Mouse (Mus musculus) erythroblast, embryonic 14.5 days (primary cell): ENCODE measurements around the gene Slc4a3.

Source experiments
- GATA1 ChIP-seq: IDR thresholded peaks from 2 replicates; pipeline ENCODE4 v1.6.1; 2012; ENCODE audit warnings: low read length, inconsistent platforms, mixed read lengths
- TAL1 ChIP-seq: IDR thresholded peaks from 3 replicates; pipeline ENCODE4 v1.6.1; 2012; ENCODE audit warnings: low read length, inconsistent platforms, mixed read lengths

GRCm38 (mm10) chr1:75498897-75499296, 47.2 kb upstream of the Slc4a3 start:
- no peak for TF ChIP-seq GATA1
- TF ChIP-seq TAL1 = no peak
